Comparison of ENCODE assay signal across 9 mouse cellular contexts in the genomic region with DNA sequence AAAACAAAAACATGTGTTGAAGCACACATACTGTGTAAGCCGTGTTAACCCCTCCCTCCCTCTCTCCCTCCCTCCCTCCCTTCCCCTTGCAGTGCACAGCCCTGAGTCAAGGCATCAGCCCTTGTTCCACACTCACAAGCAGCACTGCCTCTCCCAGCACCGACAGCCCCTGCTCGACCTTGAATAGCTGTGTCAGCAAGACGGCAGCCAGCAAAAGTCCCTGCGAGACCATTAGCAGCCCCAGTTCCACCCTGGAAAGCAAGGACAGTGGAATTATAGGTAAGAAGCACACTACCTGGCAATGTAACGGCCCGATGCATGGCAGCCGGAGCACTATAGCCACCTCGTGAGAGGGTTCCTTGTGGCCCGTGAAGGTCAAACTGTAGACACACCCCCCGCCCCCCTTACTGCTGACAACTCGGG.
DNase-seq lines count a peak whose midpoint lies in the region; ATAC-seq and TF ChIP-seq lines count a peak whose summit lies in the region.
"Had no signal": no experiment of that assay in that cellular context is flagged by ENCODE, and none has a peak within 500 bp of the region (broad histone marks: within the 10 kb centered on the region; RNA-seq: fewer than 3 reads in every experiment).

No protein-coding gene starts in this region.

- TF ChIP-seq EP300 in heart, postnatal 0 days (IDR thresholded peaks at IDR 0.05; ENCODE audit: low read depth), result no peak

- WGBS in heart, postnatal 0 days, result 41% methylated on average over 12 of the region's 12 CpGs
- WGBS in hindbrain, postnatal 0 days, result 29% methylated on average over 12 of the region's 12 CpGs
- 25% methylated on average over 12 of the region's 12 CpGs for WGBS in midbrain, postnatal 0 days

- TF ChIP-seq CTCF in heart, postnatal 0 days (IDR thresholded peaks at IDR 0.05; ENCODE audit: low read depth), result no peak
- TF ChIP-seq CTCF in hindbrain, postnatal 0 days (IDR thresholded peaks at IDR 0.05; ENCODE audit: low read depth), result no peak
- no peak for TF ChIP-seq CTCF in midbrain, postnatal 0 days (IDR thresholded peaks at IDR 0.05)

- H3K4me2 ChIP-seq in heart, postnatal 0 days (ENCODE audit: low read depth, low read length), result peak overlapping the region; percentile 34
- peak overlapping the region; percentile 0; the same call in 1 of the 2 replicates for H3K4me2 ChIP-seq in hindbrain, postnatal 0 days (ENCODE audit: low read depth, low read length)
- H3K4me2 ChIP-seq in midbrain, postnatal 0 days (ENCODE audit: low read depth, low read length, poor library complexity, severe bottlenecking), result peak overlapping the region; percentile 35

- no peak for ATAC-seq in heart, postnatal 0 days (ENCODE audit: insufficient read depth, low read depth)
- ATAC-seq in hindbrain, postnatal 0 days, result peak; percentile 59; the same call in 1 of the 2 replicates
- ATAC-seq in midbrain, postnatal 0 days (ENCODE audit: low FRiP score), result no peak
- no peak for ATAC-seq in activated CD4-positive, CD25-positive, alpha-beta regulatory T cell, adult 4 months

- no peak overlapping the region for H3K9ac ChIP-seq in heart, postnatal 0 days (replicated peaks; ENCODE audit: low read depth, low read length)
- no peak overlapping the region for H3K9ac ChIP-seq in hindbrain, postnatal 0 days (replicated peaks; ENCODE audit: low read length)
- 0 out of 2 replicates have a peak overlapping the region, but pooled peaks have one; percentile 36 for H3K9ac ChIP-seq in midbrain, postnatal 0 days (replicated peaks; ENCODE audit: low read length, poor library complexity, severe bottlenecking)

- H3K4me1 ChIP-seq in heart, postnatal 0 days (ENCODE audit: control insufficient read depth, insufficient read depth), result peaks cover 42% of the 10 kb centered on the region
- H3K4me1 ChIP-seq in hindbrain, postnatal 0 days (ENCODE audit: insufficient read depth, low read length), result peaks cover 10% of the 10 kb centered on the region; the same call in 1 of the 2 replicates
- peaks cover 10% of the 10 kb centered on the region; the same call in 1 of the 2 replicates for H3K4me1 ChIP-seq in midbrain, postnatal 0 days (ENCODE audit: insufficient read depth, low read length)

- intact Hi-C loops in left cerebral cortex, postnatal 36 days (cut with DNase I), result no loop called here

- H3K36me3 ChIP-seq in heart, postnatal 0 days (replicated peaks; ENCODE audit: control insufficient read depth, insufficient read depth, low read length), result 0 out of 2 replicates have a peak, but pooled peaks cover 14% of the 10 kb centered on the region
- no peaks in the 10 kb centered on the region for H3K36me3 ChIP-seq in hindbrain, postnatal 0 days (ENCODE audit: insufficient read depth, low read length)
- H3K36me3 ChIP-seq in midbrain, postnatal 0 days (ENCODE audit: insufficient read depth, low read length), result no peaks in the 10 kb centered on the region

- H3K27me3 ChIP-seq in heart, postnatal 0 days (ENCODE audit: control insufficient read depth, insufficient read depth, low read length), result no peaks in the 10 kb centered on the region
- H3K27me3 ChIP-seq in hindbrain, postnatal 0 days (ENCODE audit: insufficient read depth, low read length), result no peaks in the 10 kb centered on the region
- no peaks in the 10 kb centered on the region for H3K27me3 ChIP-seq in midbrain, postnatal 0 days (ENCODE audit: insufficient read depth, low read length)
- H3K27me3 ChIP-seq: CH12.LX had no signal

- no peak for DNase-seq in heart, postnatal 0 days (ENCODE audit: low spot score)
- DNase-seq in heart, adult 8-10 months (ENCODE audit: low spot score), result no peak
- DNase-seq in embryo, embryonic 9.5 days (ENCODE audit: extremely low spot score), result peak; percentile 34
- peak; percentile 47 for DNase-seq in hindbrain, postnatal 0 days (ENCODE audit: low spot score)
- peak; percentile 42 for DNase-seq in midbrain, postnatal 0 days (ENCODE audit: low spot score)
- no peak for DNase-seq in left cerebral cortex, postnatal 36 days (ENCODE audit: low spot score in 2 of 2)
- no peak for DNase-seq in right cerebral cortex, postnatal 36 days (ENCODE audit: low spot score in 2 of 2)

- H3K27ac ChIP-seq in heart, postnatal 0 days (ENCODE audit: low read depth), result peak overlapping the region; percentile 39; the same call in 1 of the 2 replicates
- H3K27ac ChIP-seq in hindbrain, postnatal 0 days, result no peak overlapping the region; the same call in 1 of the 2 replicates
- no peak overlapping the region for H3K27ac ChIP-seq in midbrain, postnatal 0 days (ENCODE audit: low read depth, low read length)

- no peaks in the 10 kb centered on the region for H3K9me3 ChIP-seq in heart, postnatal 0 days (replicated peaks; ENCODE audit: control insufficient read depth, low read length)
- no peaks in the 10 kb centered on the region for H3K9me3 ChIP-seq in hindbrain, postnatal 0 days (ENCODE audit: low read length)
- H3K9me3 ChIP-seq in midbrain, postnatal 0 days (ENCODE audit: low read length), result no peaks in the 10 kb centered on the region

- no peak overlapping the region for H3K4me3 ChIP-seq in heart, postnatal 0 days (ENCODE audit: low read depth, low read length)
- no peak overlapping the region for H3K4me3 ChIP-seq in hindbrain, postnatal 0 days (ENCODE audit: low read length)
- no peak overlapping the region for H3K4me3 ChIP-seq in midbrain, postnatal 0 days (ENCODE audit: low read depth, low read length)

Comparison
In these comparisons a context has a peak if more than half of its experiments do, and no peak if none do; other contexts are left out.
1. DNase-seq: peak in embryo, embryonic 9.5 days (single experiment), hindbrain, postnatal 0 days (single experiment) and midbrain, postnatal 0 days (single experiment); none in heart, postnatal 0 days (single experiment), heart, adult 8-10 months (single experiment), left cerebral cortex, postnatal 36 days (0 of 2) and right cerebral cortex, postnatal 36 days (0 of 2).
2. Peak in every context shown above with its lines, with median percentiles within 50 percentile points of each other: H3K4me2 ChIP-seq.